Mouse (Mus musculus) frontal cortex, postnatal 25 days (tissue): ENCODE measurements around the gene Pde4a.
"Not testable (repeated sequence)": the region's sequence is repeated elsewhere in the genome, so short reads cannot be mapped to it uniquely, and the experiment has no call there.

ENCODE experiments used
- DNase-seq, 2 experiments: peaks; one replicate each; pipeline ENCODE4 v3.0.0; 2022; ENCODE audit warnings: low spot score in 2 of 2

Gene Pde4a

DNA sequence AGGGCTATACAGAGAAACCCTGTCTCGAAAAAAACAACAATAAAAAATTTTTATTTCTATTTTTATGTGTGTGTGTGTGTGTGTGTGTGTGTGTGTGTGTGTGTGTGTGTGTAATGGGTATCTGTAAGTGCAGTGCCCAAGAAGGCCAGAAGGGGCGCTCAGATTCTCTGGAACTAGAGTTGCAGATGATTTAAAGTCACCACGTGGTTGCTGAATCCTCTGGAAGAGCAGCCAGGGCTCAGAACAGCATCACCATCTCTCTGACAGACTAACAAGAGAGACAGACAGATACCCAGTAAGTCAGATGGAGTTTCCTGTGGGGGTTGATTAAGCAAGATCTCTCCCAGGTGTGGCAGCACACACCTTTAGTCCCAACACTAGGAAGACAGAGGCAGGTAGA lies 54.3 kb downstream of the Pde4a start:
- no peak for DNase-seq

DNA sequence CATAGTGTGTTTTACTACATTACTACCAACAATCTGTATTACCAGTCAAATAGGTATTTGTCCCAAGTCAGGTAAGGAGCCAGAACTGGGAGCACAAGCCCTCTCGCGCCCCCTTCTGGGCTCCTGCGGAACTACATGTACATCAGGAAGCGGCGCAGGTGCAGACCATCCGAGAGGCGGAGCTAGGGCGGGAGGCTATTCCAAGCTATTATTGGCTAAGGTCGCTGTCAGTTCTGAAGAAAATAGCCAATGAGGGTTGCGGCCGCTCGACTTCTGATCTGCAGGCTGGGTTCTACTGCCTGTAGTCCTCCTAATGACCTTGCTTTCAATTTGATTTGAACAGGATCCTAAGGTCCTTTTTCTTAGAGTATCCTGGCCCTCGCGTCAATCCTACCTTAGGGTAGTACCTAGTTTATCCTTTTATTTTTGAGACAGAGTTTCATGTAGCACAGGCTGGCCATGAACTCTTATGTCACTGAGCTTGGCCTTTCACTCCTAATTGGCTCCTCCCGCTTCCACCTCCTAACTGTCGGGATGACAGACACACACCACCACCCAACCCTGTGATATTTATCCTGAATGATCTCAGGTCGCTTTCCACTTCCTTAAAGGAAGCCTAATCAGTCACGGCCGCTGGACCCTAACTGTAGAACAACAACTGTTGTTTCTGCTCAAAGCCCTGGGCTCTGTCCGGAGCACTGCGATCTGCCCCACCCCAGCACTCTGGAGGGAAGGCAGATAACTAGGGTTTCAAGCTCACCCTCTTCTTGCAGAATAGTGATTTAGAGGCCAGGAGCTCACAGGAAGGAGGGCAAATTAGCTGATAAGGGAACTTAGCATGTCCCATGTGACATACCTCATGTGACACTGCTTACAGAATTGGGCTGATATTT lies 55.2 kb downstream of the Pde4a start:
- peak; percentile 95 to 96 for DNase-seq

DNA sequence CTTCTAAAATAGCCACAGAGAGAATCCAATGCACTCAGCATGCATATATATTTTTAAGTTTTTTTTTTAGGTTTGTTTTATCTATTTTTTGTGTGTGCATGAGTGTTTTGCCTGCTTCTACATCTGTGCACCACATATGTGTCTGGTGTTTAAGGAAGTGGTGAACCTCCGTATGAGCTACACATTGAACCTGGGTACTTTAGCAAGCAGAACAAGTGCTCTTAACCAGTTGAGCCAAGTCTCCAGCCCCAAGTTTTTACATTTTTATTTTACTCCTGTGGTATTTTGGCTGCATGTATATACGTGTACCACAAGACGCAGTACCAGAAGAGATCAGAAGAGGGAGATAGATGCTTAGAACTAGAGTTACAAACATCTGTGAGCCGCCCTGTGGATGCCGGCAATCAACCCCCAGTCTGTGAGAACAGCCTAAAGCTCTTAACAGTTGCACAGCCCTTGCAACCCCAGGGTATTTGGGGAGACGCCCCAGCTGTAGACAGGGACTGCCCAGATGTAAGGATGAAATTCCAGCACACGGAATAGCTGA lies 55.9 kb downstream of the Pde4a start:
- no peak for DNase-seq

DNA sequence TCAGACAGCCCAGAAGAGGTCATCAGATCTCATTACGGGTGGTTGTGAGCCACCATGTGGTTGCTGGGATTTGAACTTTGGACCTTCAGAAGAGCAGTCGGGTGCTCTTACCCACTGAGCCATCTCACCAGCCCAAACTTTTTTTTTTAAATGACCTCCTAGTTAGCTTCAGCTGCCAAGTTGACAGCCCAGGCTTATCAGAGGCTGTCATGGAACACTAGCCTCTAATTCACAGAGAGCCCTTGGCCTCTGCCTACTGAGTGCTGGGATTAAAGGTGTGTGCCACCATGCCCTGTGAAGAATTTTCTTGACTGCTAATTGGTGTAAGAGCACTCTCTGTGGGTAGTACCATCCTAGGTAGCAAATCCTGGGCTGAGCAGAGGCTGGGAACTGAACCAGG lies 58.0 kb downstream of the Pde4a start:
- not testable (repeated sequence) for DNase-seq

DNA sequence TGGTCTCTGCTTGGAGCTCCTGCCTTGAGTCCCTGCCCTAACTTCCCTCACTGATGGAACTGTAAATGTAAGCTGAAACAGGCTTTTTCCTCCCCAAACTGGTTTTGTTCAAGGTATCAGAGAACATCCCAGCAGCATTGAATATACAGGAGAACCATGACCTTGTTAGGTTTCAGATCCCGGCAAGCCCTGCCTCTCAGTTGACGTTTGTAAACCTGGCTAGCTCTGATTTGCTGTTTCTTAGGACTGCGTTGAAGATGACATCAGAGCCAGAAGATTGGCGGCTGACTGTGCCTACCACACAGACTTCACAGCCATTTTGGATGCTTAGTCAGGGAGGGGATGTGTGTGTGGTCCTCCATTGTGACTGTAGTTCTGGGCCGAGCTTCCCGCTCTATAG lies 58.4 kb downstream of the Pde4a start:
- DNase-seq, result no peak

DNA sequence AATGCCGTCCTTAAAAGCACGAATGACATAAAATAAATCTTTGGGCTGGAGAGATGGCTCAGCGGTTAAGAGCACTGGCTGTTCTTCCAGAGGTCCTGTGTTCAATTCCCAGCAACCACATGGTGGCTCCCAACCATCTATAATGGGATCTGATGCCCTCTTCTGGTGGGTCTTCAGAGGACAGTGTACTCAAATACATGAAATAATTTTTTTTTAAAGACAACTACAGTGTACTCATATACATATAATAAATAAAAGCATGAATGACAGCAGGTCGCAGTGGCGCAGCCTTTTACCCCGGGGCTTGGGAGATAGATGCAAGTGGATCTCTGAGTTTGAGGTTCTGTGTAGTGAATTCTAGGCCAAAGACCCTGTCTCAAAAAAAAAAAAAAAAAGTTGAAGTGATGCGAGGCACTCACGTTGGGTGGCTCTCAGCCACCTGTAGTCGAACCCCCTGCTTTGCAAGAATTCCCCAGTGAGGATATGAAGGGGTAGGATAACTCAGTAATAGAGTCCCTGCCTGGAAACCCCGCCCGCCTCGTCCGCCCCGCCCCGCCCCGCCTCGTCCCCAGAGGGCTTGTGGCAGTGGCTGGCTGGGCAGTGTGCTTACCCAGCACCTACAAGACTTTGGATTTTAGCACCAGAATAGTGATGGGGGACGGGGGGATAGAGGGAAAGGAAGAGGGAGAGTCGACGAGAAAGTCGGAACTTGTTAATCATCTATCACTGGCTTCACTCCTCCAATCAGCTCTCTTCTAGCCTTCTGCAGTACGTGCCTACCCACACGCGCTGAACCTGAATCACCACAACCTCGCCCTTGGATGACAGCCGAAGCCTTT lies 59.3 kb downstream of the Pde4a start:
- DNase-seq, result no peak

DNA sequence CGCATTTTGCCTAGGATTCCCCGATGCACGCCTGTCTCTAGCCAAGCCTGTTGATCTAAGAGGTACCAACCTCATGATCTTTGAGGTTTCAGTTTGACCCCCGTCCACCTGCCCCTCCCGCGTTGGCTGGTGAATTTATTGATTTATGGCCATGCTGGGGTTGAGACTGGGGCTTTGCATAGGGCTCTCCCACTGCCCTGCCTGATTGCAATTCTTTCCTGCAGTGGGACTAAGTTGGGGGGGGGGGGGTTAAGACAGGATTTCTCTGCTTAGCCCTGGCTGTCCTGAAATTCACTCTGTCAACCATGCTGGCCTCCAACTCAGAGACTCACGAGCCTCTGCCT lies 59.9 kb downstream of the Pde4a start:
- no peak for DNase-seq

DNA sequence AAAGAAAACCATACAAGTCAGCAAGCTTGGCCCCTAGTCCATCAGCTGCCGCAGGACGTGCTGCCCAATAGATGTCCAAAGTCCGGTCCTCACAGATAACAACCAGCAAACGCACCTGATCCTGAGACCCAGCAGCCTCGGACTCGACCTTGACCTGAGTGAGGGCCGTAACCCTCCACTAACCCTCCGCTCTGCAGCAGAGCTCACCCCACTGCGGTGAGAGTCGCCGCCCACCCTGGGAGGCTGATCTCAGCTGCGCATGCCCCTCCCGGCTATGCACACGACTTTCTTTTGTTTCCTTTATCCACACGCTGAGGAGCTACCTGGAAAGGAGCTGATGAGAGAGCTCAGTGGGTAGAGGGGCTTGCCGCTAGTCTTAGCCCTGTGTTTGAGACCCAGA lies 61.8 kb downstream of the Pde4a start:
- DNase-seq, result no peak

DNA sequence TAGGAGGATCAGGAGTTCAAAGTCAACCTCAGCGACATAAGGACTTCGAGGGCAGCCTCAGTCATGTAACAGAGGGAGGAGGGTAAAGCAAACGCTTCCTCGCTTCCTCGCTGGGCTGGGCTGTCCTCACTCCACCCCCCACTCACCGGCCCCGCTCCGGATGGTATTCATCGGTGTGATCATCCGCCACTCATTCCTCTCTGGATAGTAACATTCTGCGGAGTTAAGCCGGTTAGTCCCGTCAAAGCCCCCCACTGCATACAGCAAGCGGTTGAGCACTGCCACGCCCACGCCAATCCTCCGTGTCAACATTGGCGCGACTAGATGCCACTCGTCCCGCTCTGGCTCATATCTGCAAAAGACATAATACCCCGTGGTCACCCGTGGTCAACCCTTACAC lies 66.0 kb downstream of the Pde4a start:
- no peak for DNase-seq

DNA sequence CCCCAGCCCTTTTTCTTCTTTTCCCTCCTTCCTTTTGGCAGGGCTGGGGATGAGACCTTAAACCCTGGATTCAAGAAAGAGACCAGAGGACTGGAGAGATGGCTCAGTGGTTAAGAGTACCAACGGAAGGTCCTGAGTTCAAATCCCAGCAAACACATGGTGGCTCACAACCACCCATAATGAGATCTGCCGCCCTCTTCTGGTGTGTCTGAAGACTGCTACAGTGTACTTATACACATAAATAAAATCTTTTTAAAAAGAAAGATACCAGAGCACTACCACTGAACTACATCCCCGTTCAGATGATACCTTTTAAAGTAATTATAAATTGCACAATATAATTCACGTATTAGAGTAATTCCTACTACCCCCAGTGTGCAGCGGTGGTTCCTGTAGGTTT lies 67.4 kb downstream of the Pde4a start:
- no peak for DNase-seq

DNA sequence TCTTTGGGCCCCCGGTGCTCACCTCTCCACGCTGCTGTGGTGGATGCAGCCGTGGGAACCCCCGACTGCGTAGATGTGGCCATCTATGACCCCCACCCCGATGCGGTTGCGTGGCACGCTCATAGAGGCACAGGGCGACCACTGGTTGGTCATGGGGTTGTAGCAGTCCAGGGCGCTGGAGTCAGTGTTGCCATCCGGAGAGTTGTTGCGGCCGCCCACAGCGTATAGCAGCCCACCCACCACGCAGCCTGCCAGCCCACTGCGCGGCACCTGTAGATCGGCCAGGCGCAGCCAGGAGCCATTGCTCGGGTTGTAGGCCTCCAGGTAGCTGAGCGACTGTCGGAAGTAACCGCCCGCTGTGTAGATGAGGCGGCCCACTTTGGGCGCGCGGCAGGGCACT lies 67.9 kb downstream of the Pde4a start:
- DNase-seq, result no peak

DNA sequence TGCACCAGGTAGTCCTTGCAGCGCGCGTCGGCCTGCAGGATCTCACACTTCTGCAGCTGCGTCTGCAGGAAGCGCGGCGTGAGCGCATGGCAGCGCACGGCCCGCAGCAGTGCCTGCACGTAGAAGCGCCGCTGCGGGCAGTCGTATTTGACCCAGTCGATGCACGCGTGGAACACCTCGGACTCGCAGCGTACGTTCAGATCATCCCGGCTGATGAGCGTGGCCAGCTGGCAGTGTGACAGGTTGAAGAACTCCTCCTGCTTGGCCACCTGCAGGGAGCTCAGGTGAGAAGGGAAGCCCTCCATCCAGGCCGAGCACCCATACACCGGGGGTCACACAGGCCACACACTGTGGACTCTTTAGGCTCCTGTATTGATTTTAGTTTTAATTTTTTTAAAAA lies 68.3 kb downstream of the Pde4a start:
- no peak for DNase-seq

DNA sequence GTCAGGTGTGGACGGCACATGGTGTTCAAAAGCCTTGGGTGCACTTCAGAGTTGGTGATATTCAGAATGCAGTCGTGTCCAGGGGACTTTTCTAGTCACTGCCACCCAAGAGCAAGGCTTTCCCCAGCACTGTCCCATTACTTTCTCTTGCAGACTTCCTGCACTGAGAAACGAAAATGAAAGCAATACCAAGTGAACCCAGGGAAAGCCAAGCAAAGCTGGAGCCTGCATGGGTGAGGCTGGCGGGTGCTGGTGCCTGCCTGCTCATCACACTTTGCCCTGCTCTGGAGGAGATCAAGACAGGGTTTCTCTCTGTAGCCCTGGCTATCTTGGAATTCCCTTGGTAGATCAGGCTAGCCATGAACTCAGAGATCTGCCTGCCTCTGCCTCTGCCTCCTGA lies 69.8 kb downstream of the Pde4a start:
- no peak for DNase-seq

DNA sequence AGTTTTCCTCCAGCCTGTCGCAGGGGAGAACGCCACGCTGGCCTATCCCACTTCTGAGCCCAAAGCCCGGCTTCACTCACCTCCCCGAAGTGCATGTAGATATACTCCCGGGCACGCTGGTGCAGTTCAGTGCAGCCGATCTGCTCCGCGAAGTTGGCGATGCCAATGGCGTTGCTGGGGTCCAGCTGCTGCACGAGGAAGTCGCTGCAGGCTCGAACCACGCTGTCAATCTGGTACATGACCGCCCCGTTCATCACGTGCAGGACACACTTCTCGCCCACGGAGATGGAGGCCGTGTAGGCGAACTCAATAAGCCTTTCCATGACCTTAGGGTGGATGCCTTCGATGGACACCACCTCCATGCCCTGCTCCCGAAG lies 71.5 kb downstream of the Pde4a start:
- no peak for DNase-seq

DNA sequence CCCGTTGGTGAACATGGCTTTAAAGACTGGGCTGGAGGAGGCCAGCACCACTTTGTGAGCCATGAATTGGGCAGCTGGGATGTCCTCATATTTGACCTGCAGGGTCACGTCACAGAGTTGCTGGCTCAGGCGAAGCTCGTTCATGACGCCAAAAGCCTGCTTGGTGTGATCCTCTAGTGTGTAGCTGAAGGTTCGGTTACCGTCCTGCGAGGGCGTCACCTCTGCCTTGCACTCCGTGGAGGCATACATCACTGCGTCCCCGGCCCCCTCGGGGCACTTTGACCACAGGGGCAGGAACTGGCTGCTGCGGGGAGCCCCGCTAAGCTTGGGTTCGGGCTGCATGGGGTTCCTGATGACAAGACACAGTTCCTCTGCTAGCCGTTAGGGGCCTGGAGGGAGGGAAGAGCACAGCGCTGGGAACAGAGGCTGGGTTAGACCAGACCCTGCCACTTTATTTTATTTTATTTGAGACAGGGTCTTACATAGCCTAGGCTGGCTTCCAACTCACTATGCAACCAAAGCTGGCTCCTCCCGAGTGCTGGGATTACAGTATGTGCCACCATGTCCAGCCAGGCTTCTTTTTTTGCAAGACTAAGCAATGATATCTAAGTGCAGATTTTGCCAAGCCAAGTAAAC lies 72.0 kb downstream of the Pde4a start:
- DNase-seq, result no peak

DNA sequence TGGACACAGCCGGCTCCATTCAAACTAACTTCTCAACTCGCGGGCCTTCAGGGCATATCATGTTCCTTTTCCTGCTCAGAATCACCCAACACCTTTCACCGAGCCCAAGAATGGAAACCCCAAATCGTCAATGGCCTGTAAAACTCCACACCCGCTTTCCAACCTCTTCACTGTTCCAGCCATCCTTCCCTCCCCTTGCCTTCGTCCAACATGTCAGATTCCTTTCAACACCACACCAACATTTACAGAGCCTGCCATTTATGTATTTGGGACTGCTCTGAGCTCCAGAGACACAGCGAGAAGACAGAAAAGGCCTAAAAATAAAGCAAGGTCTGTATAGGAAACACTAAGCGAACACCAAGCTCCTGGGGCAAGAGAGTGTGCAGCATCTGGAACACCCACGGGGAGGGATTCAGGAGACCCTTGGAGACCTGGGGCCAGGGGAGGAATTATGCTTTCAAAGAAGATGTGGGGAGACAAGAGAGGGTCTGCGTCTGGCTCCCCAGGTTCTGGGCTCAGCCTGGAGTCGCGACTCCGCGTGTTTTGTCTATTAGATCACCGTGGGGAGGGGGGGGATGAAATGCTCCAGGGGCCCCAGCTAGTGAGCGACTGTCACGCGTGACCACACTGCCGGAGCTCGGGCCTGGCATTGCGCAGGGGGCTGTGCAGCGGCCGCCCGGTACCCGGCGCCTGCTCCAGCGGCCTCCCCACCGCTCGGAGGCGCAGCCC lies 72.7 kb downstream of the Pde4a start:
- no peak for DNase-seq

DNA sequence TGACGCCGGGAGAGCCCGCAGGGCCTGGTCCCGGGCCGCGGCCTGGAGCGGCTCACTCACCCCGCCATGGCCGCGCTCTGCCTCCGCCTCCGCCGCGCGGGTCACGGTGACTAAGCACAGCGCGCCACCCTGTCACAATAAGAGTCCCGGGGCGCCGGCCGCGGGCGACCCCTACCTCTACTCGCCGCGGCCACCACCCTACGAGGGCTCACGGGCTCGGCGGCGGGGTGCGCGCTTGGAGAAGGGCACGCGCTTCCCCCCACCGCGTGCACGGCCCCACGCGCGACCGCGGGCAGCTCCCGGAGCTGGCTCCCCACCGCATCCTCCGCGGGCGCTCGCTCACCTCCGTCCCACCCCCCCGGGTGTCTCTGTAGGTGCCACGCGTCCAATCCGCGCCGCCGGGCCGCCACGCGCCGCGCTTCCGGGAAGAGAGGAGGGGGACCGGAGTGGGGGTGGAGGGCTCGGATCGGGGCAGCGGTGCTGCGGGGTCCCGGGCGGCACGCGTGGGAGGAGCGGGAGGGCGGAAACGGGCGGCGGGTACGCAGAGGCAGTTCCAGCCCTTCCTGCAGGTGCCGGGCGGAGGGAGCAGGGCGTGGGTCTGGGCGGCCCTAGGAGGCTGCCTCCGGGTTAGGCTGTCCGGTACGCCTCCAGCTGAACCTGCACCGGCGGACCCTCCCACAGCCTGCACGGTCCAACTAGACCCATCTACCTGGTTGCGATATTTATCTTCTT lies 73.4 kb downstream of the Pde4a start, which contains the start of gene Keap1:
TSS of gene Keap1 (minus strand) at position 629 of the 732 bp plus-strand sequence.
- DNase-seq, result peak; percentile 57 to 58

DNA sequence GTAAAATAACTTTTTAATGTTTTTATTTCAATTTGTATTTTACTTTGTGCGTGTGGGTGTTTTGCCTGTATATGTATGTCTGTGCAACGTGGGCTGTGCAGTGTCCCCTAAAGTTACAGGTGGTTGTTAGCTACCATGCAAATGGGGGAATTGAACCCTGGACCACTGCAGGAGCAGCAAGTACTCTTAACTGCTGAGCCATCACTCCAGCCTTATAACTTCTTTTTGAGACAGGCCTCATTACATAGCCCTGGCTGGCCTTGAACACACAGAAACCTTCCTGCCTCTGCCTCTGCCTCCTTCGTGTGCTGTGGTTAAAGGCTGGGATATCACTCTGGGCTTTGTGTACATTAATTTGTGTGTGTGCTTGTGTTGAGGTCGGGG lies 73.9 kb downstream of the Pde4a start:
- no peak for DNase-seq

DNA sequence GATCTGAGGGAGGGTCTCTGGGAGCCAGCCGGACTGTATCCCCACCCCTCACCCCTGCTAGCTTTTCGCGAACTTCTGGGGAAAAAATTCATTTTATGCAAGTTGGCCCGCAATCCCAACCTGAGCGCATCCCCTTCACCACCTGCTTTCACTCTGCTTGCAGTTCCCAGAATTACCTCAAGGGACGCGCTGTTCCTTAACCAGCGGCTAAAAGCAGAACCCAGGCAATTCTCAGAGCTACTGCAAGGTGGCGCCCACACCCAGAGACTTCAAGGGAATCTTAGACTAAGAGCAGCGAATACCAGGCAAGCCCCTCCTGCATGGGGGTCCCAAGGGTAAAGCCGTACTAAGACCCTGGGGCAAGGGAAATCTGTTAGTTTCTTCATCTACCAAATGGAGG lies 75.8 kb downstream of the Pde4a start:
- peak; percentile 65 to 75 for DNase-seq

DNA sequence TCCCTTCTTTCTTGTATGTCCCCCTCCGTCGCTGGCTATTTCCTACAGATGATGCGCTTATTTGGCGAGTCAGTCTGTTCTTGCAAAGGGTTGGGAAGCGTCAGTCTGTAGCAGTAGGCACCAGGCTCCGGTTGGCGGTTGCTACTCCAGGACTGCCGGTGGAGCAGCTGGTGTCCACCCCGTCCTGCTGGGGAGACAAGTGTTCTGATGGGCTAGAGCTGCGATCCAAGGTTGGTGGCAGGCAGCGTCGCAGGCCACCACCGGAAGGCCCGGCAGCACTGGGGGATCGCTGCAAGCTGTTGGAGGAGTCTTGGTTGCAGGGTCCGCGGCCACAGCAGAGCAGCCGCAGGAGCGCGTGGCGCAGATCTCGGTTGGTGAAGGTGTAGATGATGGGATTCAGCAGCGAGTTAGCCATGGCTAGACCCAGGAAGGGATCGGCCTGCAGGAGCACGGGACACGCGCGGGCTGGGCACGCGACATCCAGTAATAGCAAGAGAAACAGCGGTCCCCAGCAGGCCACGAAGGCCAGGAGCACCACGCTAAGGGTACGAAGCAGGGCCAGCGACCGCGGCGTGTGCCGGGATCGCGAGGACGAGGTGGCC lies 78.4 kb downstream of the Pde4a start:
- no peak for DNase-seq
